Mouse (Mus musculus): ENCODE measurements around the gene Rbfox2.
A peak's percentile ranks its signal among the peaks of the same experiment; 100 is the strongest.
"Not testable (repeated sequence)": the region's sequence is repeated elsewhere in the genome, so short reads cannot be mapped to it uniquely, and the experiment has no call there.

The Rbfox2 gene

DNA sequence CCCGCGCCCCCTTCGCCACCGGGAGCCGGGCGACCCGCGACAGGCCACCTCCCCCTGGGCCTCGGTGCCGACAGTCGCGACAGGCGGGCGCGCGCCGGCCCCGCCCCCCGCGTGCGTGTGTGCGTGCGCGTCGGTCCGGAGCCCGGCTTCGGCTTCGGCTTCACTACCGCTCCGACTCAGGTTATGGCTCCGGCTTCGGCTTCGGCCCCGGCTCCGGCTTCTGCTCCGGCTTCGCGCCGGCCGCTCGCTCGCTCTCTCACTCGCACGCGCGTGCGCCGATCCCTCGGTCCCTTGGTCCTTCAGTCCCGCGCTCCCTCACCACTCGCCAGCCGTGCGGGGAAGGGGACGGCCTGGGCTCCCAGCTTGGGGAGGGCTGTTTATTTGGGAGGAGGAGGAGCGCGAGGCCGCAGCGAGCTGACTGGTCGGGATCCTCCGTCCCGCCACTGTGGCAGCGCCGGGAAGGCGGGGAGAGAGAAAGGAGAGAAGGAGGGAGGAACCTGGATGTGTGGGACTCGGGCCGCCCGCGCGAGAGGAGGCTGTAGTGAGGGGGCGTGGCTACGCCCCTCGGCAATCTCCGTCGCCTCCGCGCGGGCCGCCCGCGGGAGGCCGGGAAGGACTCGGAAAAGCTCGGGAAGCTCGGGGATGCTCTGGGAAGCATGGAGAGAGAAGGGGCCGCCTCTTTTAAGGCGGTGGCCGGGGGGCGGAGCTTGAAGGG is at the start of gene Rbfox2:
Rbfox2 (minus strand) TSS at position 458 of the 715 bp plus-strand sequence.
- peak; percentile 8 to 13 for DNase-seq (ENCODE audit: low spot score in 2 of 2)

GRCm38 (mm10) chr15:77356248-77356810 is 49.5 kb upstream of the Rbfox2 start:
- no peak for DNase-seq (ENCODE audit: low spot score in 2 of 2)

GRCm38 (mm10) chr15:77354848-77355551 is 48.2 kb upstream of the Rbfox2 start:
- DNase-seq (ENCODE audit: low spot score in 2 of 2) = no peak

DNA sequence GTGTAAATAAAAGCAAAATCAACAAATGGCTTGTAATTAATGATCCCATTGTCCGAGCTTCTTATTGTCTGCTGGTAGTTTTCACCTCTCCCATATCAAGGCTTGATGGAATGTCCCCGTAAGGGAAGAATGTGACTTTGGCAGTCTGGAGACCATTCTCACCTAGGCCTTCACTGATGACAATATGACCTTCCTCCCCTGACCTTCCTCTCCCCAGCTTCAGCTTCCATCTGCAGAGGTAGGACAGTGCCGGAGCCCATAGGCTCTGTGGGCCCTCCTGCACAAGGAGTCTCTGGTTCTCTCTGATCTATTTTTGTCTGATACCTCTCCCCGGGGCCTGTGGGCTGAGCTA is 47.7 kb upstream of the Rbfox2 start:
- DNase-seq (ENCODE audit: low spot score in 2 of 2) = no peak

DNA sequence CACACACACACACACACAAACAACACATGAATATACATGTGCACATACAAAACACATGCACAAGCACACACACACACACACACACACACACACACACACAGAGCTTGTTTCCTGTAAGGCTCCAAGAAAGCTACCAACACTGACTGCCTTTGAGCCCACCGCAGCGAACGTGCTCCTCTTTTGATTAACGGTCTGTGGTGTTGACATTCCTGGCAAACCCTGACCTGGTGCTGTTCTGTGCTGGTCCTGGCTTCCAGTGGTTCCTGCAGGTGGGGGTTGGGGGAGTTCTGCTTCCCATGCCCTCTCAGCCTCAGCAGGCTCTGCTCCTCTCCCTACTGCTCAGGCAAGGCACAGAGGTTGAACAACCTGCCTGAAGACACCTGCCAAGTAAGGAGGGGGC is 47.0 kb upstream of the Rbfox2 start:
- DNase-seq (ENCODE audit: low spot score in 2 of 2) = no peak

GRCm38 (mm10) chr15:77352863-77353262 is 46.1 kb upstream of the Rbfox2 start:
- no peak for DNase-seq (ENCODE audit: low spot score in 2 of 2)

- no peak for DNase-seq (ENCODE audit: low spot score in 2 of 2)
These were observed 43.3 kb upstream of the Rbfox2 start for GRCm38 (mm10) chr15:77350117-77350516.

DNA sequence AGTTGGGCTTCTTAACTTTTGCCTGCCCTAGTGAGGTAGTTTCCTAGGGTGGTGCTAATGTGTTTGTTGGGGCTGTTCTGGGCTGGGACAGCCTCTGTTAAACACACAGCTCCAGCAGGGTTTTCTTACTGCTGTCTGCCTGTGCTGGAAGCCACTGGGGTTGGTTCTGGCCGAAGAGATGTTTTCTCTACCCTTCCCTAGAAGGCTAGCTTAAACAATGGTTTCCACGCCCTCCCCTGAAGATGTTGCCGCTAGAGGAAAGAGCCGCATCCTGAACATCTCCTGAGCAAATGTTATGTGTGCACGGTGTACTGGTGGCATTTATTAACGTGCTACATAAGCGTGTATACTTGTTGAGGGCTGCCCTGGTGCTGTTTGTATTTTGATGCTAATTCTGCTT is 41.3 kb upstream of the Rbfox2 start:
- DNase-seq (ENCODE audit: low spot score in 2 of 2) = no peak

DNA sequence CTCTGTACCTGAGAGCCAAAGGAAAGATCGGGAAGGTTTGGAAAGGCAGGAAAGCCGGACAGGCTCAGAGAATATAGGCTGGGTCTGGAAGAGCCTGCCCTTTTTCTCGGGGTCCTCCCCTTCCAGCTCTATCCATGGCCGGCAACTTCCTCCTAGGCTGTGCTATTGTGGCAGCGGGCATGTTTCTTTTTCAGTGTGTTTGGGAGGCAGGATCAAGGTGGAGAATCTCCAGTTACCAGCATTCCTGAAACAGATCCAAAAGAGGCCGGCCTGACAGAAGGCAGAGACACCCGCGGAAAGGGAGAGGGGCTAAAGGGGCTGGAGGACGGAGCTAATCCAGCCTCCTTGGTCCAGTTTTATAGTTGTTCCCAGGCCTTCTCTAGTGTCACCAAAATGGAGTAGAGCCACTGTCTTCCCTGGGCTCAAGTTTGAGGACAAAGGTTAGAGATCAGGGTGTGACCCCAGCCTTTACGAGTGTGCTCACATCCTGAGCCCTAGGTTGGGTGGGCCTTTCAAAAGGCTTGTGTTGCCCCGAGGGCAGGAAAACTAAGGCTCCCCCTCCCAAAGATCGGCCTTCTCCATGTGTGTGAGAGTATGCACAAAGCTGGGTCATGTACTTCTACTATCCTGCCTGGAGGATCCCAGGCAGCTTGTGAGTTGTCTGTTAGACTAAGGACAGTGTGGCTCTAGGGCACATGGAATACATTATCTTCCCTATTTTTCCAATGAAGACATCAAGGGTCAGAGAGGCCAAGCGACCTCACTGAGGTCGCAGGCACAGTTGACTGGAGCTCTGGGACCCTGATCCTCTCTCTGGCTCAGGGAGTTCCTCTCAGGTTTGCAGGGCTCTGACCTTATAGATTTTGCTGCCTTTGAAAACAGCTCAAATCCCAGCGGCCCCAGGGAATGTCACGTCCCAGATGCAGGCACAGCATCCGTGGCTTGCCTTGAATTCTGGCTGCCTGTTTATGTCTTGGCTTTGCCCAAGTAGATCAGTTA is 37.6 kb upstream of the Rbfox2 start:
- no peak for DNase-seq (ENCODE audit: low spot score in 2 of 2)

DNA sequence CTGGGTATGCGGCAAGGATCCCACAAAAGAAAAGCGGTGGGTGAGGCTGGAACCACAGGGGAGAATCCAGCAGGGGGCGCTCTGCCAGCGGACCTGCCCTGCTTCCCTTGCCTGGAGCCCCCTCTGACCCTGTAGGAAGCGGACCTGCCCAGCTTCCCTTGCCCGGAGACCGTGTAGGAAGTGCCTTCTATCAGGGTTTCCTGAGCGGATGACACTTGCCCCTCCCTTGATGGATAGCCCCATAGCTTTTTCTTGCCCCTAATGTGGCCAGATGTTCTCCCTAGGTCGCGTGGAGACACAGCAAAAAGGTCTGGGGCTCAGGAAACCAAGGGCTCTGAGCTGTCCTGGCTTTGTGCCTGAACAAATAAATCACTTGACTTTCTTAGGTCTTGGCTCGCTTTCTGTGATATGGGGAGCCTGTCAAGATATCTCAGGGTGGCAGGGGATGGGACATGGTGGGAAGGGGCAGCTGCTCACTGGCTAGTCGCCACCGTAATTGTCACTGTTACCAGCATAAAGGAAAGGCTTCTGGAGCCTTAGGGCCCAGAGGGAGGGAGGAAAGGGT is 36.8 kb upstream of the Rbfox2 start:
- DNase-seq (ENCODE audit: low spot score in 2 of 2) = no peak

GRCm38 (mm10) chr15:77342962-77343526 is 36.2 kb upstream of the Rbfox2 start:
- DNase-seq (ENCODE audit: low spot score in 2 of 2) = no peak

DNA sequence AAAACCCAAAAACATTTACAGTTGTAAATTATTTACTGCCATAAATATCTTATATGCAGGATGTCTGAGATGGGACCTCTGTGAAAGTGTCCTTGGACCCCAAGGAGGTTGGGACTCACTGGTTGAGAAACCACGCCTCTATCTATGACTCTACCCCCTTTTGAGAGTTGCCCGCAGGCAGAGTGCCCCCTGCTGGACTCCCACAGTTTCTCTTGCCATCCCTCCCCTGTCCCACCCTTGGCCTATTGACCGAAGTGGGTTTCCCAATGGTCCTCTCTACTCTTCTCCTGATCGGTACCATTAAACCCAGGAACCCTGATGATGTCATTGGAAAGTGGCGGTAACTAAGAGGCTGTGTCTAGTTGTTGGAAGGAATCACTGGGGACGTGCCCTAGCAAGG is 35.2 kb upstream of the Rbfox2 start:
- no peak for DNase-seq (ENCODE audit: low spot score in 2 of 2)

DNA sequence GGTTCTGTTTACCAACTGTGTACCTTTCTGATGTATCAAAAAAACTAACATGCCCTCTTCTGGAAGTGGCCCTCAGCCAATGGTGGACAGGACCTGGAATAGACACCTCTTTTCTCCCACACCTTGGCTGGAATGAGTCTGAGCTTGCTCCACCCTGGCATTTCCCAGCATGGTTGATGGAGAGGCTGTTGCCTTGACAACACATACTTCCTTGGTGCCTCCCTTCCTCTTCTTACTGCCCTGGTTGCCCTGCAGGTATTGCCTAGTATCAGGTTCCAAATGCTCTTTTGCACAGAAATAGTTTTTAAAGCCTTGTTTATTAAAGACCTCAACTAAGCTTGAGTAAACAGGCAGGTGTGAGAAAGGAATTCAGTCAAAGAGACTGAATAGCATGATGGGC is 33.8 kb upstream of the Rbfox2 start:
- DNase-seq (ENCODE audit: low spot score in 2 of 2) = no peak

GRCm38 (mm10) chr15:77338924-77339429 is 32.2 kb upstream of the Rbfox2 start:
- no peak for DNase-seq (ENCODE audit: low spot score in 2 of 2)

DNA sequence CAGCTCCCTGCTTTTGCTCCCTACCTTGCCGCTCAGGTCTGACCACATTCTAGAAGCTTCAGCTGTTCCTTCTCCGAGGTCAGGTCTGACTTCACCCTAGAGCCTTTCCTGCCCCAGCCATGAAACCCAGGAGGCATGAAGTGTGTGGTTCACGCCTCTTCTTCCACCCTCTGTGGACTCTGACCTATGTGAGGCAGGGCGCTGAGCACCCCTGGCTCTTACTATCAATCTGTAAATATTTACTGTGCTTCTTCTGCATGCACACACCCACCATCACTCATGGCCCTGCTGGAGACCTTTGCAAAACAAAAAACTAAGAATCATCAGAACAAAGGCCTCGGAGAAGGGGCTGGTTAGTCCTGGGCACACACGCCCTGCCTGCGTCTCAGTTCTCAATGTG is 31.6 kb upstream of the Rbfox2 start:
- DNase-seq (ENCODE audit: low spot score in 2 of 2) = no peak

DNA sequence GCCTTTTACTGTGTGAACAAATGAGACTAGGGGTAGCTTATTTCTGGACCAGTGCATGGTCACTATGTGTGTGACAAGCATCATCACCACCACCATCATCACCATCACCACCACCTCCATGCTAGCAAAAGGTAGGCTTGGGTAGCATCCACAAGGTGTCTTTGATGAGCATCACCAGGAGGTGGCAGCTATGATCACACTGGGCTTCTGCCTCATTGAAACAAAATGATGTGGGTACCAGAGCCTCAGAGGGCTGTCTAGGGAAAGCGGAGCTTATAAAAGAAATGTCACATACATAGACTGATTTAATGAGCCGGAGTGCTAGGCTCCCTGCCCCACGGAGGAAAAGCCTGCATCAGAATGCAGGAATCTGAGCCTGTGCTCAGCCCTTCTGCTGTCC is 31.1 kb upstream of the Rbfox2 start:
- no peak for DNase-seq (ENCODE audit: low spot score in 2 of 2)

DNA sequence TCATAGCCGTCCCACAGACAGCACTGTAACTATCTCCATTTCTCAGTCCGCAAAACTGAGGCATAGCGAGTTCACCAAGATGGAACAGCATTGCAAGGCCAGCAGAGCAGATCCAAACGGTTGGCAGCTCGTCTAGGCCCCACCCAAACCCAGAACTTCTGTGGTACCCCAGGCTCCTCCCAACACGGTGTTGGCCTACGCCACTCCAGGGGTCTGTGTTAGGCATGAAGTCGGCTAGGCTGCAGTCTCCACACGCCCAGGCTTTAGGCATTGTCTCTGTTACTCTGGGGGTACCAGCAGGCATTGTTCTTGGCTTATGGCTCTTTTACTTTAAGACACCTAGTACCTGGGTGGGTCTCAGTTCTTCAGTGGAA is 30.2 kb upstream of the Rbfox2 start:
- no peak for DNase-seq (ENCODE audit: low spot score in 2 of 2)

DNA sequence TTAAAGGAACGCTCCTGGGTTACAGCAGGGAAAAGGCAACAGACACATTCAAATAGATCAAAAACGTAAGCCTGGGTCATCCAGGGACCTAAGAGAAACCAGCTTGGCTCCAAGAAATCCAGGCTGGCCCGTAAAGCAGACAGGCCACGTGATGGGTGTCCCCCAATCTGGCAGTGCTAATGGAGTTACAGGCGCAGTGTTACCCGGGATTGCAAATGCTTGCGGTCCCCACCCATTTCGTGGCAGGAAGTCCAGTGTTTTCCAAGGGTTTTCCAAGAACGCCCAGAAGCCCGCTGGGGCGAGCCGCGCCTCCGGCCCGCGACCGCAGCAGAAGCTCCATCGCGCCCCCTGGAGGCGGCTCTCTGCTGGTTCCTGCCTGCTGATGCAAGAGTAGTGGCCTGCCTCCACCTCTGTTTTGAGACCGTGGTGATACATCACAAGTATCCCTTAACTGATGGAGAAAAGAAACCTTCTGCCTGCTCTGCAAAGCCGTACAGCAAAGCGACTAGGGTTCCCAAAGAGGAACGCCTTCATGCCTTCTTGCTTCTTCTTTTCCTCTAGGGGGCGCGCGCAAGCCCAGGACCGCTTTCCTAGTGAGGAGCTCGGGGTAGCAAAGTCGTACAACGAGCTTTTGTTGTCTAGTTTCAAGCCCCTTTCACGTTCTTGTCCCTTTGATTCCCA is 29.6 kb upstream of the Rbfox2 start:
- peak in 1 of 2 experiments; percentile 25 for DNase-seq (ENCODE audit: low spot score in 2 of 2)

- not testable (repeated sequence) for DNase-seq (ENCODE audit: low spot score in 2 of 2)
These were observed 28.4 kb upstream of the Rbfox2 start for GRCm38 (mm10) chr15:77335185-77335584.

DNA sequence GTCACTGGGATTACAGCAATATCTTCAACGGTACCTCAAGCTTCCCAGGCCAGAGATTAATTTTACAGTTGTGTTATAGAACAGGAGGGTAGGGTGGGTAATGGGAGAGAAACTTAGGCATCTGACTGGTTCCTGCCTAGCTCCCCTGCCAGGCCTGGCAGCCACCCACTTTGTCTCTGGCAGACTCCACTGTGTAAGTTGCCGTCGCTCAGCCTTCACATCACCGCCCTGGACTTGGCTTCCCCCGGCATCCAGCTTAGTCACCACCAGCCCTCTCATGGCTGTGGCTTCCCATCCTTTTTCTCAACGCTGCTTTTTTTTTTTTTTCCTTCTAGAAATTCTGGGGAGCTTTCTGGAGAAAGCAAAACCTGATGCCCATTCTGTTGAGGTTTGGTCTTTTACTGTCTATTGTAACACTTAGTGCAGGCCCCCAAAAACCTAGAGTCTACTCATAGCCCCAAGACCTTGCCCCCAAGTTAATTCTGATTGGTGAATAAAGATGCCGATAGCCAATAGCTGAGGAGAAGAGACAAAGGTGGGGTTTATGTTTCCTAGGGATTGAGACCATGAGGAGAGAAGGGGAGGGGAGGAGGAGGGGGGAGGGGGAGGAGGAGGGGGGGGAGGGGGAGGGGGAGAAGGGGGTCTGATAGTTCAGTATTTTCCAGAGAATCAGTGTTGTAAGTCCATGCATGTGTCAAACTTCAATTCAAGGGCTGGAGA is 25.6 kb upstream of the Rbfox2 start:
- DNase-seq (ENCODE audit: low spot score in 2 of 2) = no peak

Measured in spleen, postnatal 14 days (tissue).